Mouse (Mus musculus): ENCODE results near the gene Brip1.

DNA sequence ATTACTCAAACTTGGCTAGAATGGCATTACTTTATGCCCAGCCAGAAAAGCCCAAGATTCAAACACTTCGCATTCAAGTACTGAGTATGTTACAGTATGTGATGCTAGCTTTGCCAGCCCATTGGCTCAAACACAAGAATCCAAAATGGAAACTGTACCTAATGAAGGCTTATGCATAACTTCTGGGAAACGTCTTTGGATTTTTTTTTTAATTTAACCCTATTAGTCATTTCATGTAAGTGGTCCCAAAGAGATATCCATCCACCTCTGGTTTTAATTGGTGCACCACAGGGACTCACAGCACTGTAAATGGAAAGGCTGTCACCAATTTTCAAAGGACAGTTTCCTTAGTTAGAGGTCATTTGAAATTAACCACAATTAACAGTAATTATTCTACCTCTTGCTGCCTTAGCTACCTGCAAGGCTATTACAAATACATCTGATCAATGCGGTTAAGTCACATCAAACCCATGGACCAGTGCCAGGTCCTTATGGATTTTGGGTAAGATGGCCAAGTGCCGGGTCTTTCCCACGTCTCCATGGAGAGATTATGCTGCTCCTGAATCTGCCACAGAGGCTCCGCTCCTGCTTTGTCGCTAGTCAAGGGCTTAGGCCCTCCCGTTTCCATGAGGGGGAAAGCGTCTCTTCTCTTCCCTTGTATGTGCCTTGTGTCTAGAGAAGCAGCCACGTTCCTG is 192.6 kb downstream of the Brip1 start:
- TF ChIP-seq POLR2A (IDR thresholded peaks at IDR 0.05; ENCODE audit: control insufficient read depth, low read depth, low read length) = no peak
- TF ChIP-seq CTCF (IDR thresholded peaks at IDR 0.05; ENCODE audit: control insufficient read depth, insufficient read depth, insufficient replicate concordance, low read depth, low read length) = no peak
